Mouse (Mus musculus): ENCODE measurements around the gene Elmsan1.

DNA sequence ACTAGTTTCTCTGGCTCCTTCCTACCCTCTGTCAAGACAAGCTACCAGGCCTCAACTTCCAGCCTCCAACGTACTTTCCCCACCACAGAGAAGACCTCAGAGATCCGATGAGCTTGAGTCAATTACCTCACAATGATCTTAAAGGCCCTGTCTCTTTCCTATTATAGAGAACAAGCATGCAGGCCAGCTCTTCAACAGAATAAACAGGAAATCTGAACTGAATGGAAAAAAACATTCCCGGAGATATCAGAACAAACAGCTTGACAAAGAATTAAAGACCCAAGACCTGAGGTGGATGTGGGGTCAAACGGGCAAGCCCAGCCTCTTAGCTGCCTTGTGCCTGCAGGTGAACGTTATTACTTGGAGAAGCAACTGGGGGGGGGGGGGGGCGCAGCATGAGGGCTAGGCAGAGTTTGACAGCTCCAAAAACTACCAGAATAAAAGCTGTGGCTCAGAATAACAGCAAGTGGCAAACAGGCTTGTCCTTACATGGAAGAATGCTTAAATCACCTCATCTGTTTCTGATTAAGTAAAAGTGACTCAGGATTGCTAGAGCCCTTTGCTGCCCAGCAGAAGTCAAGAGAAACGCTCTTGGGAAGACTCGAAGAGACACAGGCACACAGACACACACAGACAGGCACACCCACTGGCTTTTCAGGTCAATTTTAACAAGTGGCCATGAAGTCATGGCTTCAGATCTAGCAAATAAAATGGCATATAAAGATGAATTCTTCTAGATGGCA, 52.9 kb downstream of the Elmsan1 start:
- no peak for TF ChIP-seq CTCF (IDR thresholded peaks at IDR 0.05; ENCODE audit: low read depth, low read length)
- no peak for TF ChIP-seq POLR2AphosphoS5 (IDR thresholded peaks at IDR 0.05; ENCODE audit: insufficient replicate concordance, low read depth, low read length)
- TF ChIP-seq GATA1 (IDR thresholded peaks at IDR 0.05; ENCODE audit: borderline replicate concordance, low read length), result no peak
